Mouse (Mus musculus) myocyte (in vitro differentiated cells): ENCODE data around the gene Map4k5.

Experiments
- MAX ChIP-seq: IDR thresholded peaks from one replicate; pipeline ENCODE4 v1.6.1; 2011; ENCODE audit warnings: low read depth, mild to moderate bottlenecking, control low read depth
- MYOD1 ChIP-seq, 3 experiments: IDR thresholded peaks; one replicate each; pipeline ENCODE4 v1.6.1; 2011; ENCODE audit warnings: control low read depth in 2 of 3, low read depth in 2 of 3, mild to moderate bottlenecking in 2 of 3, moderate library complexity in 1 of 3; ENCODE audit not compliant: insufficient read length in 2 of 3, control insufficient read depth in 1 of 3
- MYOG ChIP-seq, 3 experiments: IDR thresholded peaks; one replicate each; pipeline ENCODE4 v1.6.1; 2011; ENCODE audit warnings: control low read depth in 2 of 3, low read depth in 2 of 3, mild to moderate bottlenecking in 2 of 3; ENCODE audit not compliant: insufficient read length in 2 of 3, control insufficient read depth in 1 of 3, insufficient read depth in 1 of 3
- POLR2A ChIP-seq: IDR thresholded peaks from one replicate; pipeline ENCODE4 v1.6.1; 2011; ENCODE audit warnings: low read depth, mild to moderate bottlenecking, control low read depth, moderate library complexity; ENCODE audit not compliant: insufficient read length
- TCF3 ChIP-seq: IDR thresholded peaks from one replicate; pipeline ENCODE4 v1.6.1; 2011; ENCODE audit warnings: low read depth, control low read depth; ENCODE audit not compliant: insufficient read length
- USF1 ChIP-seq: IDR thresholded peaks from one replicate; pipeline ENCODE4 v1.6.1; 2011; ENCODE audit warnings: low read depth, mild to moderate bottlenecking, control low read depth, moderate library complexity

GRCm38 (mm10) chr12:69885170-69885923 is 7.7 kb downstream of the Map4k5 start:
- TF ChIP-seq MAX (no peak), POLR2A (no peak), USF1 (no peak), MYOD1 (IDR thresholded peaks at IDR 0.05; ENCODE audit: control insufficient read depth in 1 of 3, insufficient read length in 2 of 3, low read depth in 2 of 3) (no peak), MYOG (IDR thresholded peaks at IDR 0.05; ENCODE audit: control insufficient read depth in 1 of 3, insufficient read depth in 1 of 3, insufficient read length in 2 of 3, low read depth in 2 of 3) (no peak), TCF3 (no peak)
